In genomic region chr7:99351104-99351801, GRCm38 (mm10) we compare ENCODE assay signal across 9 mouse cellular contexts. TPM values are rescaled to one million over a fixed set of nuclear protein-coding genes. Genes with fewer than 3 reads are reported as not detected.
DNase-seq lines count a peak whose midpoint lies in the region; ATAC-seq and TF ChIP-seq lines count a peak whose summit lies in the region.
"Had no signal": no experiment of that assay in that cellular context is flagged by ENCODE, and none has a peak within 500 bp of the region (broad histone marks: within the 10 kb centered on the region; RNA-seq: fewer than 3 reads in every experiment).

No protein-coding gene starts in this region.

- no peak for TF ChIP-seq POLR2A in testis, adult 2 months (IDR thresholded peaks at IDR 0.05; ENCODE audit: control insufficient read depth, low read depth, low read length)

- peak overlapping the region; percentile 85 for H3K4me3 ChIP-seq in testis, adult 2 months (ENCODE audit: control insufficient read depth, low read depth, low read length)
- peak overlapping the region; percentile 54 for H3K4me3 ChIP-seq in embryonic facial prominence, embryonic 15.5 days (replicated peaks)
- H3K4me3 ChIP-seq in heart, postnatal 0 days (ENCODE audit: low read depth, low read length), result peak overlapping the region; percentile 71
- peak overlapping the region; percentile 71 for H3K4me3 ChIP-seq in limb, embryonic 15.5 days
- peak overlapping the region; percentile 29 for H3K4me3 ChIP-seq in midbrain, postnatal 0 days (ENCODE audit: low read depth, low read length)

- DNase-seq in testis, postnatal 14 days (ENCODE audit: low spot score), result no peak
- DNase-seq in heart, postnatal 0 days (ENCODE audit: low spot score), result peak; percentile 58
- DNase-seq in midbrain, postnatal 0 days (ENCODE audit: low spot score), result no peak
- DNase-seq in c-Kit-positive CD71-positive TER-119-positive erythroid progenitor cells, embryonic 14.5 days (ENCODE audit: low spot score), result no peak

- no peaks in the 10 kb centered on the region for H3K9me3 ChIP-seq in embryonic facial prominence, embryonic 15.5 days (replicated peaks)
- no peaks in the 10 kb centered on the region for H3K9me3 ChIP-seq in heart, postnatal 0 days (replicated peaks; ENCODE audit: control insufficient read depth, low read length)
- H3K9me3 ChIP-seq in limb, embryonic 15.5 days, result no peaks in the 10 kb centered on the region
- no peaks in the 10 kb centered on the region for H3K9me3 ChIP-seq in midbrain, postnatal 0 days (ENCODE audit: low read length)

- H3K4me2 ChIP-seq in embryonic facial prominence, embryonic 15.5 days (replicated peaks), result peak overlapping the region; percentile 83
- H3K4me2 ChIP-seq in heart, postnatal 0 days (ENCODE audit: low read depth, low read length), result peak overlapping the region; percentile 92
- H3K4me2 ChIP-seq in limb, embryonic 15.5 days, result peak overlapping the region; percentile 81
- peak overlapping the region; percentile 49 for H3K4me2 ChIP-seq in midbrain, postnatal 0 days (ENCODE audit: low read depth, low read length, poor library complexity, severe bottlenecking)

- no peaks in the 10 kb centered on the region; the same call in 1 of the 2 replicates for H3K27me3 ChIP-seq in testis, adult 2 months (ENCODE audit: control insufficient read depth, insufficient read depth, low read length)
- no peaks in the 10 kb centered on the region for H3K27me3 ChIP-seq in embryonic facial prominence, embryonic 15.5 days
- no peaks in the 10 kb centered on the region for H3K27me3 ChIP-seq in heart, postnatal 0 days (ENCODE audit: control insufficient read depth, insufficient read depth, low read length)
- H3K27me3 ChIP-seq in limb, embryonic 15.5 days, result no peaks in the 10 kb centered on the region
- H3K27me3 ChIP-seq in midbrain, postnatal 0 days (ENCODE audit: insufficient read depth, low read length), result no peaks in the 10 kb centered on the region
- H3K27me3 ChIP-seq: Patski had no signal

- ATAC-seq in embryonic facial prominence, embryonic 15.5 days (ENCODE audit: insufficient number of reproducible peaks, low FRiP score, low TSS enrichment, low read depth), result no peak; the same call in 1 of the 2 replicates
- ATAC-seq in heart, postnatal 0 days (ENCODE audit: insufficient read depth, low read depth), result no peak
- no peak for ATAC-seq in limb, embryonic 15.5 days (ENCODE audit: insufficient number of reproducible peaks, low FRiP score, low TSS enrichment, low read depth)
- ATAC-seq in midbrain, postnatal 0 days (ENCODE audit: low FRiP score), result no peak; the same call in 1 of the 2 replicates
- ATAC-seq in inflammation-experienced regulatory T-cells, adult 6 months, result no peak
- ATAC-seq: Patski had no signal

- no peak for TF ChIP-seq EP300 in heart, postnatal 0 days (IDR thresholded peaks at IDR 0.05; ENCODE audit: low read depth)

- TF ChIP-seq CTCF in testis, adult 2 months (IDR thresholded peaks at IDR 0.05; ENCODE audit: control insufficient read depth, insufficient read depth, insufficient replicate concordance, low read depth, low read length), result no peak
- TF ChIP-seq CTCF in heart, postnatal 0 days (IDR thresholded peaks at IDR 0.05; ENCODE audit: low read depth), result no peak
- no peak for TF ChIP-seq CTCF in midbrain, postnatal 0 days (IDR thresholded peaks at IDR 0.05)

- H3K27ac ChIP-seq in testis, adult 2 months (ENCODE audit: control insufficient read depth, insufficient read depth, low read depth, low read length), result no peak overlapping the region
- H3K27ac ChIP-seq in embryonic facial prominence, embryonic 15.5 days (replicated peaks), result peak overlapping the region; percentile 97
- peak overlapping the region; percentile 96 for H3K27ac ChIP-seq in heart, postnatal 0 days (ENCODE audit: low read depth)
- H3K27ac ChIP-seq in limb, embryonic 15.5 days, result peak overlapping the region; percentile 97
- H3K27ac ChIP-seq in midbrain, postnatal 0 days (ENCODE audit: low read depth, low read length), result peak overlapping the region; percentile 49

- no peaks in the 10 kb centered on the region for H3K36me3 ChIP-seq in testis, adult 2 months (ENCODE audit: control insufficient read depth, insufficient read depth, low read length)
- H3K36me3 ChIP-seq in embryonic facial prominence, embryonic 15.5 days, result peaks cover 35% of the 10 kb centered on the region
- peaks cover 36% of the 10 kb centered on the region for H3K36me3 ChIP-seq in heart, postnatal 0 days (replicated peaks; ENCODE audit: control insufficient read depth, insufficient read depth, low read length)
- H3K36me3 ChIP-seq in limb, embryonic 15.5 days, result peaks cover 37% of the 10 kb centered on the region
- H3K36me3 ChIP-seq in midbrain, postnatal 0 days (ENCODE audit: insufficient read depth, low read length), result no peaks in the 10 kb centered on the region

- H3K4me1 ChIP-seq in testis, adult 2 months (ENCODE audit: control insufficient read depth, insufficient read depth, low read length), result peaks cover 13% of the 10 kb centered on the region
- H3K4me1 ChIP-seq in embryonic facial prominence, embryonic 15.5 days, result peaks cover 74% of the 10 kb centered on the region
- H3K4me1 ChIP-seq in heart, postnatal 0 days (ENCODE audit: control insufficient read depth, insufficient read depth), result peaks cover 45% of the 10 kb centered on the region
- peaks cover 72% of the 10 kb centered on the region for H3K4me1 ChIP-seq in limb, embryonic 15.5 days
- H3K4me1 ChIP-seq in midbrain, postnatal 0 days (ENCODE audit: insufficient read depth, low read length), result peaks cover 16% of the 10 kb centered on the region; the same call in 1 of the 2 replicates

- WGBS in embryonic facial prominence, embryonic 15.5 days, result 2% methylated on average over 12 of the region's 12 CpGs
- 2% methylated on average over 12 of the region's 12 CpGs for WGBS in heart, postnatal 0 days
- 3% methylated on average over 12 of the region's 12 CpGs for WGBS in limb, embryonic 15.5 days
- WGBS in midbrain, postnatal 0 days, result 17% methylated on average over 12 of the region's 12 CpGs

- H3K9ac ChIP-seq in embryonic facial prominence, embryonic 15.5 days, result peak overlapping the region; percentile 82
- H3K9ac ChIP-seq in heart, postnatal 0 days (replicated peaks; ENCODE audit: low read depth, low read length), result peak overlapping the region; percentile 84
- peak overlapping the region; percentile 85 for H3K9ac ChIP-seq in limb, embryonic 15.5 days
- peak overlapping the region; percentile 20 for H3K9ac ChIP-seq in midbrain, postnatal 0 days (replicated peaks; ENCODE audit: low read length, poor library complexity, severe bottlenecking)

RNA-seq across cellular contexts. Expression of gene Serpinh1, which starts 1.8 kb away (rescaled TPM):
- polyA plus RNA-seq in testis, adult 2 months (2012; rRNA removed), result 17.8 and 18.8 TPM in 2 replicates
- polyA plus RNA-seq in embryonic facial prominence, embryonic 15.5 days (2015; fragmentation: Nextera tagmentation; extraction: Ambion mirVana), result 2,130 and 2,205 TPM in 2 replicates
- total RNA-seq in heart, postnatal 0 days (2014; rRNA removed; ENCODE audit: low replicate concordance), result 811 and 864 TPM in 2 replicates
- polyA plus RNA-seq in heart, postnatal 0 days (2015; fragmentation: Nextera tagmentation; extraction: Ambion mirVana), result 522 and 571 TPM in 2 replicates
- polyA plus RNA-seq in limb, embryonic 15.5 days (2015; fragmentation: Nextera tagmentation; extraction: Ambion mirVana), result 2,485 and 2,692 TPM in 2 replicates
- 151 and 160 TPM in 2 replicates for total RNA-seq in midbrain, postnatal 0 days (2014; rRNA removed)
- 114 and 125 TPM in 2 replicates for polyA plus RNA-seq in midbrain, postnatal 0 days (2015; fragmentation: Nextera tagmentation; extraction: Ambion mirVana)
- polyA plus RNA-seq in inflammation-experienced regulatory T-cells, adult 6 months (2017; shearing (Covaris generic)), result not detected

RNA-seq across cellular contexts. Expression of gene Gdpd5, which starts 30.0 kb away (rescaled TPM):
- polyA plus RNA-seq in testis, adult 2 months (2012; rRNA removed), result 9.9 and 11.1 TPM in 2 replicates
- 15.1 and 17.5 TPM in 2 replicates for polyA plus RNA-seq in embryonic facial prominence, embryonic 15.5 days (2015; fragmentation: Nextera tagmentation; extraction: Ambion mirVana)
- 35.9 and 47.8 TPM in 2 replicates for total RNA-seq in heart, postnatal 0 days (2014; rRNA removed; ENCODE audit: low replicate concordance)
- polyA plus RNA-seq in heart, postnatal 0 days (2015; fragmentation: Nextera tagmentation; extraction: Ambion mirVana), result 24.4 and 28.9 TPM in 2 replicates
- polyA plus RNA-seq in limb, embryonic 15.5 days (2015; fragmentation: Nextera tagmentation; extraction: Ambion mirVana), result 13.8 and 15.9 TPM in 2 replicates
- total RNA-seq in midbrain, postnatal 0 days (2014; rRNA removed), result 41.0 and 44.6 TPM in 2 replicates
- polyA plus RNA-seq in midbrain, postnatal 0 days (2015; fragmentation: Nextera tagmentation; extraction: Ambion mirVana), result 25.9 and 26.0 TPM in 2 replicates
- polyA plus RNA-seq in inflammation-experienced regulatory T-cells, adult 6 months (2017; shearing (Covaris generic)), result 10 to 100 TPM; 15.1 to 29.0 (median 17.5) TPM

Comparison
In these comparisons a context has a peak if more than half of its experiments do, and no peak if none do; other contexts are left out.
1. H3K4me3 ChIP-seq: peak in every context shown above with its lines; median percentile 85 in testis, adult 2 months; 71 in heart, postnatal 0 days; 71 in limb, embryonic 15.5 days; 54 in embryonic facial prominence, embryonic 15.5 days; 29 in midbrain, postnatal 0 days.
2. H3K9ac ChIP-seq: peak in every context shown above with its lines; median percentile 85 in limb, embryonic 15.5 days; 84 in heart, postnatal 0 days; 82 in embryonic facial prominence, embryonic 15.5 days; 20 in midbrain, postnatal 0 days.
3. RNA of gene Serpinh1, which starts 1.8 kb away (polyA plus RNA-seq): 2,485 to 2,692 TPM in limb, embryonic 15.5 days, 2,130 to 2,205 TPM in embryonic facial prominence, embryonic 15.5 days, 522 to 571 TPM in heart, postnatal 0 days, 114 to 125 TPM in midbrain, postnatal 0 days and 17.8 to 18.8 TPM in testis, adult 2 months; not detected in inflammation-experienced regulatory T-cells, adult 6 months; every median in the first group is over 10 times any median in the second.
4. Peak in every context shown above with its lines, with median percentiles within 50 percentile points of each other: H3K4me2 ChIP-seq.